Mouse (Mus musculus): ENCODE results near the gene Mlxip.

Mlxip gene

GRCm38 (mm10) chr5:123388452-123388851 lies 6.1 kb upstream of the Mlxip start:
- no peak for DNase-seq

- DNase-seq = no peak
These were observed 3.8 kb upstream of the Mlxip start for GRCm38 (mm10) chr5:123390536-123391441.

- peak; percentile 33 for DNase-seq
These were observed 3.2 kb upstream of the Mlxip start for GRCm38 (mm10) chr5:123391442-123391809.

GRCm38 (mm10) chr5:123393786-123394302 lies 754 bp upstream of the Mlxip start:
- DNase-seq = no peak

- DNase-seq = peak; percentile 48
These were observed 621 bp downstream of the Mlxip start for GRCm38 (mm10) chr5:123394957-123395881.

GRCm38 (mm10) chr5:123396901-123397464 lies 2.4 kb downstream of the Mlxip start:
- DNase-seq = no peak

- DNase-seq = no peak
These were observed 3.2 kb downstream of the Mlxip start for GRCm38 (mm10) chr5:123397786-123398185.

- DNase-seq = no peak
These were observed 4.4 kb downstream of the Mlxip start for GRCm38 (mm10) chr5:123398856-123399498.

GRCm38 (mm10) chr5:123404480-123404879 lies 9.9 kb downstream of the Mlxip start:
- no peak for DNase-seq

- DNase-seq = no peak
These were observed 12.4 kb downstream of the Mlxip start for GRCm38 (mm10) chr5:123406952-123407351.

- no peak for DNase-seq
These were observed 13.6 kb downstream of the Mlxip start for GRCm38 (mm10) chr5:123408176-123408575.

- DNase-seq = no peak
These were observed 17.6 kb downstream of the Mlxip start for GRCm38 (mm10) chr5:123412193-123412592.

- DNase-seq = no peak
These were observed 19.3 kb downstream of the Mlxip start for GRCm38 (mm10) chr5:123413866-123414363.

GRCm38 (mm10) chr5:123416149-123416548 lies 21.6 kb downstream of the Mlxip start:
- DNase-seq = no peak

GRCm38 (mm10) chr5:123416566-123417518 lies 22.2 kb downstream of the Mlxip start:
- DNase-seq = no peak

- no peak for DNase-seq
These were observed 29.3 kb downstream of the Mlxip start for GRCm38 (mm10) chr5:123423885-123424284.

GRCm38 (mm10) chr5:123427556-123427955 lies 33.0 kb downstream of the Mlxip start:
- DNase-seq = no peak

- DNase-seq = no peak
These were observed 37.1 kb downstream of the Mlxip start for GRCm38 (mm10) chr5:123431524-123432304.

GRCm38 (mm10) chr5:123432305-123432874 lies 37.8 kb downstream of the Mlxip start:
- no peak for DNase-seq
